Mouse (Mus musculus): ENCODE results near the gene Dhx32. TPM values are rescaled to one million over a fixed set of nuclear protein-coding genes. Genes with fewer than 3 reads are reported as not detected.
A peak's percentile ranks its signal among the peaks of the same experiment; 100 is the strongest.

The Dhx32 gene
- total RNA-seq, 1 experiment = 42.3 TPM

- Histone ChIP-seq H3K36me3 (ENCODE audit: control insufficient read depth, insufficient read depth, low read length, poor library complexity, severe bottlenecking) (peaks cover 15% of the 10 kb centered on the region), H3K27ac (ENCODE audit: insufficient read depth, low read depth, low read length, poor library complexity, severe bottlenecking) (no peak overlapping the region), H3K4me3 (ENCODE audit: insufficient read depth in 1 of 2, low read depth in 1 of 2, low read length in 2 of 2, poor library complexity in 1 of 2, severe bottlenecking in 1 of 2) (no peak overlapping the region), H3K9ac (ENCODE audit: insufficient read depth, low read depth, low read length, poor library complexity, severe bottlenecking) (no peak overlapping the region), H3K9me3 (ENCODE audit: control insufficient read depth, insufficient read depth, low read depth, low read length) (no peaks in the 10 kb centered on the region), H3K4me1 (ENCODE audit: control insufficient read depth in 2 of 2, insufficient read depth in 2 of 2, low read length in 2 of 2, poor library complexity in 1 of 2) (no peaks in the 10 kb centered on the region)
- no peak for TF ChIP-seq MAFK (IDR thresholded peaks at IDR 0.05; ENCODE audit: insufficient read depth, low read depth, low read length)
- TF ChIP-seq ZC3H11A (IDR thresholded peaks at IDR 0.05; ENCODE audit: borderline replicate concordance, low read depth, low read length) = no peak
- TF ChIP-seq ZNF384 (IDR thresholded peaks at IDR 0.05; ENCODE audit: low read depth, low read length) = no peak
- TF ChIP-seq HCFC1 (IDR thresholded peaks at IDR 0.05; ENCODE audit: borderline replicate concordance, insufficient read depth, low read length) = no peak
- no peak for TF ChIP-seq CHD2 (IDR thresholded peaks at IDR 0.05; ENCODE audit: low read depth, low read length)
- in situ Hi-C loops (cut with MboI; ENCODE audit: low sequenced_read_pairs in 2 of 2, unreplicated experiment in 2 of 2) = no loop called here
- no peak for DNase-seq (ENCODE audit: low read depth, low spot score)
These were observed 42.0 kb downstream of the Dhx32 start for GRCm38 (mm10) chr7:133740558-133740957.

- no peak for DNase-seq (ENCODE audit: low read depth, low spot score)
- Histone ChIP-seq H3K36me3 (ENCODE audit: control insufficient read depth, insufficient read depth, low read length, poor library complexity, severe bottlenecking) (peaks cover 25% of the 10 kb centered on the region), H3K27ac (ENCODE audit: insufficient read depth, low read depth, low read length, poor library complexity, severe bottlenecking) (no peak overlapping the region), H3K9ac (ENCODE audit: insufficient read depth, low read depth, low read length, poor library complexity, severe bottlenecking) (no peak overlapping the region), H3K4me1 (ENCODE audit: control insufficient read depth in 2 of 2, insufficient read depth in 2 of 2, low read length in 2 of 2, poor library complexity in 1 of 2) (no peaks in the 10 kb centered on the region), H3K4me3 (ENCODE audit: insufficient read depth in 1 of 2, low read depth in 1 of 2, low read length in 2 of 2, poor library complexity in 1 of 2, severe bottlenecking in 1 of 2) (no peak overlapping the region), H3K9me3 (ENCODE audit: control insufficient read depth, insufficient read depth, low read depth, low read length) (no peaks in the 10 kb centered on the region)
- no peak for TF ChIP-seq CHD2 (IDR thresholded peaks at IDR 0.05; ENCODE audit: low read depth, low read length)
- peak; percentile 75 for TF ChIP-seq ZNF384 (IDR thresholded peaks at IDR 0.05; ENCODE audit: low read depth, low read length)
- in situ Hi-C loops (cut with MboI; ENCODE audit: low sequenced_read_pairs in 2 of 2, unreplicated experiment in 2 of 2) = no loop called here
These were observed 50.4 kb downstream of the Dhx32 start for GRCm38 (mm10) chr7:133731971-133732645.

GRCm38 (mm10) chr7:133730324-133731191 is 52.0 kb downstream of the Dhx32 start:
- peaks cover 25% of the 10 kb centered on the region for H3K36me3 ChIP-seq (ENCODE audit: control insufficient read depth, insufficient read depth, low read length, poor library complexity, severe bottlenecking)

GRCm38 (mm10) chr7:133729351-133729750 is 53.2 kb downstream of the Dhx32 start:
- in situ Hi-C loops (cut with MboI; ENCODE audit: low sequenced_read_pairs in 2 of 2, unreplicated experiment in 2 of 2) = no loop called here
- Histone ChIP-seq H3K27ac (ENCODE audit: insufficient read depth, low read depth, low read length, poor library complexity, severe bottlenecking) (no peak overlapping the region), H3K4me1 (ENCODE audit: control insufficient read depth in 2 of 2, insufficient read depth in 2 of 2, low read length in 2 of 2, poor library complexity in 1 of 2) (no peaks in the 10 kb centered on the region), H3K36me3 (ENCODE audit: control insufficient read depth, insufficient read depth, low read length, poor library complexity, severe bottlenecking) (peaks cover 30% of the 10 kb centered on the region), H3K9me3 (ENCODE audit: control insufficient read depth, insufficient read depth, low read depth, low read length) (no peaks in the 10 kb centered on the region), H3K4me3 (ENCODE audit: insufficient read depth in 1 of 2, low read depth in 1 of 2, low read length in 2 of 2, poor library complexity in 1 of 2, severe bottlenecking in 1 of 2) (no peak overlapping the region), H3K9ac (ENCODE audit: insufficient read depth, low read depth, low read length, poor library complexity, severe bottlenecking) (no peak overlapping the region)
- no peak for DNase-seq (ENCODE audit: low read depth, low spot score)
- TF ChIP-seq HCFC1 (IDR thresholded peaks at IDR 0.05; ENCODE audit: borderline replicate concordance, insufficient read depth, low read length) (no peak), MAFK (IDR thresholded peaks at IDR 0.05; ENCODE audit: insufficient read depth, low read depth, low read length) (no peak), ZC3H11A (IDR thresholded peaks at IDR 0.05; ENCODE audit: borderline replicate concordance, low read depth, low read length) (no peak), ZNF384 (IDR thresholded peaks at IDR 0.05; ENCODE audit: low read depth, low read length) (no peak), CHD2 (IDR thresholded peaks at IDR 0.05; ENCODE audit: low read depth, low read length) (no peak)

More at GRCm38 (mm10) chr7:133730324-133731191, 52.0 kb downstream of the Dhx32 start:
- H3K9ac ChIP-seq (ENCODE audit: insufficient read depth, low read depth, low read length, poor library complexity, severe bottlenecking) = no peak overlapping the region
- H3K9me3 ChIP-seq (ENCODE audit: control insufficient read depth, insufficient read depth, low read depth, low read length) = no peaks in the 10 kb centered on the region
- TF ChIP-seq CHD2 (IDR thresholded peaks at IDR 0.05; ENCODE audit: low read depth, low read length) (no peak), ZNF384 (IDR thresholded peaks at IDR 0.05; ENCODE audit: low read depth, low read length) (no peak), ZC3H11A (IDR thresholded peaks at IDR 0.05; ENCODE audit: borderline replicate concordance, low read depth, low read length) (no peak), HCFC1 (IDR thresholded peaks at IDR 0.05; ENCODE audit: borderline replicate concordance, insufficient read depth, low read length) (no peak), MAFK (IDR thresholded peaks at IDR 0.05; ENCODE audit: insufficient read depth, low read depth, low read length) (no peak)
- in situ Hi-C loops (cut with MboI; ENCODE audit: low sequenced_read_pairs in 2 of 2, unreplicated experiment in 2 of 2) = no loop called here
- H3K27ac ChIP-seq (ENCODE audit: insufficient read depth, low read depth, low read length, poor library complexity, severe bottlenecking) = no peak overlapping the region
- H3K4me3 ChIP-seq (ENCODE audit: insufficient read depth in 1 of 2, low read depth in 1 of 2, low read length in 2 of 2, poor library complexity in 1 of 2, severe bottlenecking in 1 of 2) = no peak overlapping the region
- H3K4me1 ChIP-seq (ENCODE audit: control insufficient read depth in 2 of 2, insufficient read depth in 2 of 2, low read length in 2 of 2, poor library complexity in 1 of 2) = no peaks in the 10 kb centered on the region
- DNase-seq (ENCODE audit: low read depth, low spot score) = no peak
